Mouse (Mus musculus): ENCODE measurements around the gene Flt3l.
"Not testable (repeated sequence)": the region's sequence is repeated elsewhere in the genome, so short reads cannot be mapped to it uniquely, and the experiment has no call there.

The Flt3l gene

DNA sequence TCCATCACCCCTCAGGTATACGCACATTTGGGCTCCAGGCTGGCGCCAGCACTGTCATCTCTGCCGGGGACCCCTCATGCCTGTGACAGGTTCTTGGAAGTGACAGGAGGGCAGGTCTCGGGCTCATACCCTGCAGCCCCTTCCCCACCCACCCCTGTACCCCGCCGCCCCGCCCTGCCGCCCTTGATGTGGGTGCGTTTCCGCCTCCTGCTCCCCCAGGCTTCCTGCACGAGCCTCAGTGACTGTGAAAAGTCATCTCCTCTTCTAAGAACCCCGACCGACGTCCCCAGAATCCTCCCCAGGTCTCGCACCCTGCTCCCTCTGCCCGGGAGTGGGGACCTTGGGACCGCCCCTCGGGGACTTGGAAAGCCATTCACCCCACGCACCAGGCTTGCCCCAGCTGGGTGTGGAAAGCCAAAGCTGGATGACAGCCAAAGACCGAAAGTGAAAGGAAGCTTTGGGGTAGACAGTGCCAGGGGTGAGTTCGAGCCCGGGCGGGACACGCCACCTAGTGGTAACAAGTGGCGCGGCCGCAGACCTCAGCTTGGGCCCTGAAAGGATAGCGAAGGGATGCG, at the start of gene Flt3l, which contains the start of gene Gm45713:
Gene Flt3l (minus strand): TSS at position 440 of the 575 bp plus-strand sequence.
Gene Gm45713 (minus strand): TSS at position 239 of the 575 bp plus-strand sequence.
- DNase-seq (ENCODE audit: low spot score), result peak; percentile 89

GRCm38 (mm10) chr7:45185921-45186320, 49.7 kb upstream of the Flt3l start:
- peak; percentile 53 for DNase-seq (ENCODE audit: low spot score)

DNA sequence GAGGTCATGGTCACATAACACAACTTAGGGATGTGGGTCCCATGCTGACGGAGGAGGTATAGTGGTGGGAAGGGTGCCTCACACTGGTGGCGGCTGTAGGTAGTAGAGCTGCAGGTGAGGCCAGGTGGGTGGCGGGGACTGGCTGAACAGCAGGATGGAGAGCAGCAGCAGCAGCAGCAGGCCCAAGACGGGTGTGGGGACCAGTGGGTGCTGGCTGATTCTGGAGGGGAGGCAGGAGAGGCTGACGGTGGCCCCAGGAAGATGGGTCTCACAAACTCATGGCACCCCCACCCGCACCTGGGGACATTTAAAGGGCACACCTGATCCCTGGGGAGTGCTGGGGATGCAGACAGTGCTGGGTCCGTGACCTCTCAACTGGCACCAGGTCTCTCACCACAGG, 47.4 kb upstream of the Flt3l start:
- DNase-seq (ENCODE audit: low spot score), result no peak

GRCm38 (mm10) chr7:45182606-45183005, 46.4 kb upstream of the Flt3l start:
- DNase-seq (ENCODE audit: low spot score), result no peak

DNA sequence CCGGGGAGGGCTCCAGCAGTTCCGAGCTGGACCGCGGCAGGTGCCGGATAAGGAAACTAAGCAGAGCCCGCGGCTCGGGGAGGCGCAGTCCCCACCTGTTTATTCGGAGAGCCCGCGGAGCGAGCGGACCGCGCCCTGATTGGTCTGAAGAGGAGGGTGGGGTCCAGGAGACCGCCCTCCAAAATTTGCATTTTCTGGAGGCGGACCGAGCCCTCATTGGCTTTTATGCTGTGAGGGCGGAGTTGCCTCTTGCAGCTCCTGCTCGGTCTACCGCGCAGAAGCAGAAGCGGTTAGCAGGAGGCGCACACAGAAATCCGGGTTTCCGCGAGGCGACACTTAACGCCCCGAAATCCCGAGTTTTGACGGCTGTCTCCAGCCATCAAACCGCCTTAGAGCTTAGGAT, 46.0 kb upstream of the Flt3l start:
- DNase-seq (ENCODE audit: low spot score), result peak; percentile 90

GRCm38 (mm10) chr7:45181540-45181939, 45.3 kb upstream of the Flt3l start:
- peak; percentile 76 for DNase-seq (ENCODE audit: low spot score)

DNA sequence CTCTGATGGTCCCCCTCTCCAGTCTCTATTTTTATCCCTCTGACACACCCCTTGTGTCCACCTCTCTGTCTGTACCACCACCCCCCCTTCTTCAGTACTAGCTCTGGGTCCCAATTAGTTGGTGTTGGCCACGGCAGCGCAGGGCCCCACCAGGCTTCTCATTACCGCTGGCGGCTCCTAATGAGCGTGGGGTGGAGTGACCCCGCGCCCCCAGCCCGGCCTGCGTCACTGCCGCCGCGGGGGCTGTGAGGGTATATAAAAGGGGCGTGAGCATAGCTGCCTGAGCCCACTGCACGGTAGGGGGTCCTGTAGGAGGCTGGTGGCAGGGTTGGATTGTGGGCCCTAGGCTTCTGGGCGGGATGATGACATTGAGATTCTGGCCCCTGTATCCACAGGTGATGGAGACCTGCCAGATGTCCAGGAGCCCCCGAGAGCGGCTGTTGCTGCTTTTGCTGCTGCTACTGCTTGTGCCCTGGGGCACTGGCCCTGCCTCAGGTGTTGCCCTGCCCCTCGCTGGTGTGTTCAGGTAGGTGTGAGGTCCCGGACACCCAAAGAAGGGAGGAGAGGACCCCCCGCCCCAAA, 44.8 kb upstream of the Flt3l start, which contains the start of gene Pth2:
Gene Pth2 (plus strand): TSS at position 100 of the 582 bp plus-strand sequence.
- DNase-seq (ENCODE audit: low spot score), result peak; percentile 70

GRCm38 (mm10) chr7:45179469-45179868, 43.2 kb upstream of the Flt3l start, which contains the start of gene Gfy:
Gfy (minus strand) TSS chr7:45179569.
- no peak for DNase-seq (ENCODE audit: low spot score)

GRCm38 (mm10) chr7:45178550-45178949, 42.3 kb upstream of the Flt3l start:
- no peak for DNase-seq (ENCODE audit: low spot score)

DNA sequence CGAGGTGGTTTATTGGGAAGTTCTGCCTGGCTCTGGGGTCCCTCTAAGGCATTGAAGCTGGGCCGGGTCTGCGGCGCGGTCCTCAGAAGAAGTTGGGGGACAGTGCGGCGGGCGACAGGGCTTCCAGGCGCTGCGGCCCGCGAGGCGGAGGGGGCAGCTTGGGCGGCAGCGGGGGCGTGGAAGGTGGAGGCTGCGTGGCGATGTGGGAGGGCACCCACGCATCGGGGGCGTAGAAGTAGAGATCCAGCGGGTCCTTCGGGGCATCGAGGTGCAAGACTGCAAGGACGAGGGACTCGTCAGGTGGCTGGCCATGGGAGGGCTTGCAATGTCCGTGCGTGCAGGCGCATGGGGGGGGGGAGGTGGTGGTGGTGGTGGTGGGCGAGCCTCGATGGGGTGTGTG, 40.1 kb upstream of the Flt3l start:
- DNase-seq (ENCODE audit: low spot score), result no peak

DNA sequence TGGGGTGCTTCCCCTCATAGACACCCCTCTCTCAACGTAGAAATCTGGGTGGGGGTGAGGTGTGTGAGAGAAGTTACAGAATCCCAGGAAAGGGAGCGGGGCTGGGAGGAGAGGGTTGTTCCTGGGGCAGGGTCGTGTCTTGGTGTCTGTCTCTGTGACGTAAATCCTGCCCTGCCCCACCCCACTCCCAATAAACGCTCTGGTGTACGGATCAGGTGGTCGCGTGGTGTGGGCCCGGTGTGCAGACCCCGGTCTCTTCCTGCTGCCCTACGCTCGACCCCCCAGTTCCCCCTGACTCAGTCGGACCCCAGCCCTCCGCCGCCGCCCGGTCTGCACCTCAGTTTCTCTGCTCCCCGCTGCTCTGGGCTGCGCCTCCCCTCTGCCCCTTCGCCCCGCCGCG, 39.7 kb upstream of the Flt3l start:
- DNase-seq (ENCODE audit: low spot score), result no peak

- no peak for DNase-seq (ENCODE audit: low spot score)
These were observed 39.2 kb upstream of the Flt3l start for GRCm38 (mm10) chr7:45175398-45175797.

- peak; percentile 57 for DNase-seq (ENCODE audit: low spot score)
These were observed 38.5 kb upstream of the Flt3l start for GRCm38 (mm10) chr7:45174567-45175280.

- DNase-seq (ENCODE audit: low spot score), result not testable (repeated sequence)
These were observed 37.5 kb upstream of the Flt3l start for GRCm38 (mm10) chr7:45173772-45174171.

GRCm38 (mm10) chr7:45172974-45173373, 36.7 kb upstream of the Flt3l start:
- no peak for DNase-seq (ENCODE audit: low spot score)

- no peak for DNase-seq (ENCODE audit: low spot score)
These were observed 33.3 kb upstream of the Flt3l start for GRCm38 (mm10) chr7:45169495-45169894.

- DNase-seq (ENCODE audit: low spot score), result no peak
These were observed 32.4 kb upstream of the Flt3l start for GRCm38 (mm10) chr7:45168656-45169055.

DNA sequence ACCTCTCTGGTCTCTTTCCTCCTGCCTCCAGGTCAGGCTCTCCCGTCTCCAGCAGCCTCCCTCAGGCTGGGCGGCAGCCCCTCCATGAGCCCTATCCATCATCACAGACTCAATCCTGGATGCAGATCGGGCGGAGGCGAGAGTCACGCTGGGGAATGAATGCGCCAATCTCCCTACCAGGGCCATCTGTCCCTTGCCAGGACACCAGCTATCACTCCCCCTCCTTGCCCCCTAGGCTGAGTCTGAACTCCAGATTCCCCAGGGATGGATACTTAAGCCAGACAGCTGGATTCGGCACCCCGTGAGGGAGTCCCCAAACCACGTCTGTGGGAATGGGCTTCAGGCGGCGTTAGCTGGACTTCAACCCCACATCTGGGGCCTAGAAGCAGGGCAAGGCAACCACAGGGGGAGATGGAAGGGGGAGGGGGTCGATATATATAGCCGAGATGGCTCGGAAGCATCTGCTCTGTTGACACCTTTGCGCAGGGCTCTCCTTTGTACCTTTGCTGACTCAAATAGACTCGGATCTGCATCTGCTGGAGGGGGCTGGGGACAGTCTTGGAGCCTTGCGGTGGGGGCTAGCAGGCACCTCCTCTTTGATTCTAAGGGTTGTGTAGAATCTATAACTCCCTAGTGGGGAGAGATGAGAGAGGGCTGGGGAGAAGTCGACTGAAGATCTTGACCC, 31.7 kb upstream of the Flt3l start:
- DNase-seq (ENCODE audit: low spot score), result no peak

DNA sequence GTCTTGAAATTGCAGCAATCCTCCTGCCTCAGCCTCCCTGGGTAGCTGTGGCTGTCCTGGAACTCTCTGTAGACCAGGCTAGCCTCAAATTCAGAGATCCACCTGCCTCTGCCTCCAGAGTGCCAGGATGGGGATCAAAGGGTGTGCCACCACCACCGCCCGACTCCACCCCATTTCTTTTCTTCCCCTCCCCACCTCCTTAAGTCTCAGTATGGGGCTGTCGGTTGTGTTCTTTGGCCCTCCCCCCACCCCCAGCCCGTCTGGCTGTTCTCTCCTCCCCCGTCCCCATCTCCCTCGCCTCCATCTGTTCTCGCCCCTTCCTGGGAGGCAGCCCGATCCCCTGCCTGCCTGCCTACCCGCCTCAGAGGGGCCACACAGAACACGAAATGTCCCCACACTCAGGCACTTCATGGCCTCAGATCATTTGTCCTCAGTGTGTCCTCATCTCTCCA, 30.7 kb upstream of the Flt3l start:
- no peak for DNase-seq (ENCODE audit: low spot score)

DNA sequence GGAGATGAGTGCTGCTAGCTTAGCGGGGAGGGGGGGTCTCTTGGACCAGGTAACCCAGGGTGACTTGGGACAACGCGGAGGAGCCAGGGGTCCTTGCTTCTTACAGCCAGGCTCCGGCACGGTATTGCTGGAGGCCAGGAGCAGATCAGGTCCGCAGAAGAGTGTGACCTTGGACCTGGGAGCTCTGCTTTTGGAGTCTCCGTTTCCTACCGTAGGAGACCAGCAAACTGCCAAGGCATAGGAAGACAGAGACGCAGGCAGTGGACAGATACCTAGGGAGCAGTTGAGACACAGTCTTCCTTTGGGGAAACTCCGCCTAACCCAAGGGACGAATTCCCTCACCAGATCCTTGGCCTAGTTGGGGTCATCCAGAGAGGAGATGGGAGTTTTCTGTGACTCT, 29.5 kb upstream of the Flt3l start:
- DNase-seq (ENCODE audit: low spot score), result no peak

- DNase-seq (ENCODE audit: low spot score), result no peak
These were observed 28.6 kb upstream of the Flt3l start for GRCm38 (mm10) chr7:45164833-45165232.

- DNase-seq (ENCODE audit: low spot score), result peak; percentile 60
These were observed 27.7 kb upstream of the Flt3l start, which contains the start of gene Slc17a7 for GRCm38 (mm10) chr7:45163735-45164490. Slc17a7 (plus strand) TSS chr7:45163949.

All from retina, embryonic 14.5 days (tissue).